Mouse (Mus musculus): ENCODE results near the gene Stx1a. TPM values are rescaled to one million over a fixed set of nuclear protein-coding genes. Genes with fewer than 3 reads are reported as not detected.

Stx1a gene
- total and polyA plus RNA-seq, 2 experiments from 2014 or later: 152 to 171 TPM

DNA sequence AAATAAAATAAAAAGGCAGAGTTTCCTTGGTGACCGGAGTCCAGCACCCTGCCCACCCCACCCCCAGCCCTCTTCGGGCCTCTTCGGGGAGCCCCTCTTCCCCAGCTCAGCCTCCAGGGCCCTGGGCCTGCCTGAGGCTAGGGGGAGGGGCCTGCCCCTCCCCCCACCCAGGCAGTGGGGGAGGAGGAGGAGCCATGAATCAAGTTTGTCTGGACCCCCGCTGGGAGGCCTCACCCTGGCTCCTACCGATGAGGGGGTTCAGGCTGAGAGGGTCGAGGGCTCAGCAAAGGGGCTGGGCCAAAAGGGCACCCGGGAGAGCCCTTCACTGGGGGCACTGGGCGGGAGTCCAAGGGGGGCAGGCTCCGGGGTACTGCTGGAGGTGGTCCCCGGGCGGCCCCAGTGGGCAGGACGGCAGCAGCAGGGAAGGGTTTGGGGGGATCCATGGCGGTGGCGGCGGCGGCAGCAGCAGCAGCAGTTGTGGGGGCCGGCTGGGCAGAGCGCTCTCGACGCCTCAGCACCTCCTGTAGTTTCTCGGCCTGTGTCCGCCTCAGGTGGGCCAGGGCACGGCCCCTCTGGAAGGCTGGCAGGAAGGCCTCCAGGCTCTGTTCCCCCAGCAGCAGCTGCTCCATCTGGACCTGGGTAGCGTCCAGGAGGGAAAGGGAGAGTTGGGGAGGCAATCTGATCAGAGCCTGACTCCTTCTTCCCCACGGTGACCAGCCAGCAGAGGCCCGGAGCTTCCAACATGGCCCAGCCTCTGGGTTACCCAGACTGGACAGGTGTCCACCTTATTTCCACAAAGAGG is 50.3 kb downstream of the Stx1a start:
- TF ChIP-seq CTCF (IDR thresholded peaks at IDR 0.05; ENCODE audit: low read depth): no peak
- ATAC-seq (no peak), DNase-seq (no peak)
- Histone ChIP-seq H3K36me3 (ENCODE audit: insufficient read depth) (peaks cover 39% of the 10 kb centered on the region), H3K27me3 (ENCODE audit: insufficient read depth, low read length) (no peaks in the 10 kb centered on the region), H3K4me2 (ENCODE audit: low read depth) (no peak overlapping the region), H3K9ac (no peak overlapping the region), H3K4me1 (ENCODE audit: insufficient read depth) (peaks cover 5% of the 10 kb centered on the region; the same call in 1 of the 2 replicates), H3K27ac (ENCODE audit: low read depth, low read length) (no peak overlapping the region), H3K4me3 (ENCODE audit: low read depth, low read length) (no peak overlapping the region), H3K9me3 (ENCODE audit: low read length) (no peaks in the 10 kb centered on the region)
- WGBS: 23% methylated on average over 26 of the region's 26 CpGs

GRCm38 (mm10) chr5:135075655-135076054 is 52.4 kb downstream of the Stx1a start:
- peaks cover 5% of the 10 kb centered on the region; the same call in 1 of the 2 replicates for H3K4me1 ChIP-seq (ENCODE audit: insufficient read depth)
- TF ChIP-seq CTCF (IDR thresholded peaks at IDR 0.05; ENCODE audit: low read depth): peak; percentile 44
- 69% methylated on average over 4 of the region's 4 CpGs for WGBS
- H3K27ac ChIP-seq (ENCODE audit: low read depth, low read length): no peak overlapping the region
- H3K9me3 ChIP-seq (ENCODE audit: low read length): no peaks in the 10 kb centered on the region
- peaks cover 39% of the 10 kb centered on the region for H3K36me3 ChIP-seq (ENCODE audit: insufficient read depth)
- DNase-seq (no peak), ATAC-seq (no peak)
- no peaks in the 10 kb centered on the region for H3K27me3 ChIP-seq (ENCODE audit: insufficient read depth, low read length)
- no peak overlapping the region for H3K4me3 ChIP-seq (ENCODE audit: low read depth, low read length)
- no peak overlapping the region for H3K4me2 ChIP-seq (ENCODE audit: low read depth)
- H3K9ac ChIP-seq: no peak overlapping the region

DNA sequence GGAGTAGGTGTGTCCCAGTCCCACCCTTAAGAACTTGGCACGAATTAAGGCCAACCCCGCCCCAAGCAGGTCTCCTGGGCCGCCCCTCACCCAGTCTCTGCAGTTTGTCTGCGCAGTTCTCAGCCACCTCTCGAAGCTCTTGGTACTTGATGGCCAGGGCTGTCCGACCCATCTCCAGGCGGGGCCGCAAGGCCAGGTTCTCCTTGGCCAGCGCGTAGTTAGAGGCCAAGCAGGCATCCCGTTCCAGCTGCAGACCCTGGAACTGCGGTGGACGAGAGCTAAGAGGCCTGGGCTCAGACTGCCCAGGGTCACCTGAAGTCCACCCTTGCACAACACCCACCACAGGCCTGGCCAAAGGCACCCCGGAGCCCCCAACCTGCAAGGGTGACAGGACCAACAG is 53.1 kb downstream of the Stx1a start:
- DNase-seq: no peak
- peak overlapping the region; percentile 97 for H3K4me3 ChIP-seq (ENCODE audit: low read depth, low read length)
- peaks cover 5% of the 10 kb centered on the region; the same call in 1 of the 2 replicates for H3K4me1 ChIP-seq (ENCODE audit: insufficient read depth)
- H3K36me3 ChIP-seq (ENCODE audit: insufficient read depth): peaks cover 35% of the 10 kb centered on the region
- no peak overlapping the region for H3K9ac ChIP-seq
- WGBS: 88% methylated on average over 14 of the region's 14 CpGs
- H3K4me2 ChIP-seq (ENCODE audit: low read depth): peak overlapping the region; percentile 66
- H3K9me3 ChIP-seq (ENCODE audit: low read length): no peaks in the 10 kb centered on the region
- TF ChIP-seq CTCF (IDR thresholded peaks at IDR 0.05; ENCODE audit: low read depth): no peak
- no peak overlapping the region for H3K27ac ChIP-seq (ENCODE audit: low read depth, low read length)
- no peaks in the 10 kb centered on the region for H3K27me3 ChIP-seq (ENCODE audit: insufficient read depth, low read length)
- ATAC-seq: no peak

DNA sequence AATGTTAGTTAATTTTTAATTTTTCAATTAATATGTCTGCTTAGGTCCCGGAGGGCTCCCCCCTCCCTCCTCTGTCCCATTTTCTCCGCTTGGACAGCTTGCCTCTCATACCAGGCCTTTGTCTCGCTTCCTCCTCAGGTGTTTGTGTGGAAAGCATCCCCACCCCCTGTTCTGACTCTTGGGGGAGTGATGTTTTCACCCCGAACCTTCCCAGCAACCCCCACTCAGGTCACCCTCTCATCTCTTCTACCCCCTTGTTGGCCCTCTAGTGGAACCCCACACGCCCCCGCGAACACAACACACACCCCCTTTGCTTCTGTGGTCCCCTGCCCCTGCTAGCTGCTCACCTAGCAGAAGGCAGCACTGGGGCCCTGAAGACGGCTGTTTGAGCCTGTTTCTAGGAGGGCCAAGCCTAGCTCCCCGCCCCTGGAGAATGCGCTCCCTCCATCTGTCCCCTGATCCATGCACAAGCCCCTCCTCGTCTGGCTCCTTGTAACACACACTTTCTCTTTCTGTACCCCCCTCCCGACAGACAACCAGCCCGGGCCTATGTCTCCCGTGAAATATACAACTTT is 53.7 kb downstream of the Stx1a start:
- peak; percentile 72 for ATAC-seq
- Histone ChIP-seq H3K4me3 (ENCODE audit: low read depth, low read length) (peak overlapping the region; percentile 97), H3K4me2 (ENCODE audit: low read depth) (peak overlapping the region; percentile 66), H3K4me1 (ENCODE audit: insufficient read depth) (peaks cover 5% of the 10 kb centered on the region; the same call in 1 of the 2 replicates), H3K36me3 (ENCODE audit: insufficient read depth) (peaks cover 31% of the 10 kb centered on the region), H3K9me3 (ENCODE audit: low read length) (no peaks in the 10 kb centered on the region), H3K27ac (ENCODE audit: low read depth, low read length) (peak overlapping the region; percentile 93), H3K9ac (peak overlapping the region; percentile 98), H3K27me3 (ENCODE audit: insufficient read depth, low read length) (no peaks in the 10 kb centered on the region)
- TF ChIP-seq CTCF (IDR thresholded peaks at IDR 0.05; ENCODE audit: low read depth): no peak
- DNase-seq: peak; percentile 75
- 9% methylated on average over 14 of the region's 14 CpGs for WGBS

- H3K27ac ChIP-seq (ENCODE audit: low read depth, low read length): peak within 1 kb of the TSS; percentile 93
- peaks cover 5% of the 10 kb centered on the region; the same call in 1 of the 2 replicates for H3K4me1 ChIP-seq (ENCODE audit: insufficient read depth)
- ATAC-seq: peak; percentile 89
- peak within 1 kb of the TSS; percentile 66 for H3K4me2 ChIP-seq (ENCODE audit: low read depth)
- WGBS: 1% methylated on average over 64 of the region's 83 CpGs
- H3K9me3 ChIP-seq (ENCODE audit: low read length): no peaks in the 10 kb centered on the region
- peaks cover 23% of the 10 kb centered on the region for H3K36me3 ChIP-seq (ENCODE audit: insufficient read depth)
- H3K4me3 ChIP-seq (ENCODE audit: low read depth, low read length): peak within 1 kb of the TSS; percentile 97
- peak; percentile 85 for TF ChIP-seq CTCF (IDR thresholded peaks at IDR 0.05; ENCODE audit: low read depth)
- H3K9ac ChIP-seq: peak within 1 kb of the TSS; percentile 98
- no peaks in the 10 kb centered on the region for H3K27me3 ChIP-seq (ENCODE audit: insufficient read depth, low read length)
- peak; percentile 95 for DNase-seq
These were observed 54.5 kb downstream of the Stx1a start, which contains the start of gene Vps37d for GRCm38 (mm10) chr5:135077564-135078481. Vps37d (minus strand) TSS chr5:135078266.

DNA sequence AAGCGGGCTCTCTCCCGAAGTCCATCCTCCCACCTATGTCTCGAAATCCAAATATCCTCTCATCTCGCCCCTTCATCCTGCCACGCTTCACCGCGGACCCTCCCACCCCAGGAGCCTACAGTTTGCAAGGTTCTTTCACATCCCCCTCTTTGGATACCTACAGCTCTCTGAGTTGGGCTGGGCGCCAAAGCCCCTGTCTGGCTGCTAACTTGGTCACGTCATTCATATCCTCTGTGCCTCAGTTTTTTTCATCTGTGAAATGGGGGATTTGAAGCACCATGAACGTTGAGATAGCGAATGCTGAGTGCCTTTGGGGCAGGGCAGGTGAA is 55.2 kb downstream of the Stx1a start:
- DNase-seq: no peak
- TF ChIP-seq CTCF (IDR thresholded peaks at IDR 0.05; ENCODE audit: low read depth): no peak
- WGBS: 1% methylated on average over 11 of the region's 11 CpGs

More for the DNA sequence above, 55.2 kb downstream of the Stx1a start:
- Histone ChIP-seq H3K27ac (ENCODE audit: low read depth, low read length) (peak overlapping the region; percentile 93; the same call in 1 of the 2 replicates), H3K4me3 (ENCODE audit: low read depth, low read length) (peak overlapping the region; percentile 97), H3K9me3 (ENCODE audit: low read length) (no peaks in the 10 kb centered on the region), H3K4me1 (ENCODE audit: insufficient read depth) (peaks cover 5% of the 10 kb centered on the region; the same call in 1 of the 2 replicates), H3K9ac (peak overlapping the region; percentile 98), H3K4me2 (ENCODE audit: low read depth) (peak overlapping the region; percentile 66), H3K27me3 (ENCODE audit: insufficient read depth, low read length) (no peaks in the 10 kb centered on the region), H3K36me3 (ENCODE audit: insufficient read depth) (peaks cover 18% of the 10 kb centered on the region)
- ATAC-seq: no peak; the same call in none of the 2 replicates
